Mouse (Mus musculus) spleen, postnatal 0 days (tissue): ENCODE measurements around the gene Cyp2g1. TPM values are rescaled to one million over a fixed set of nuclear protein-coding genes. Genes with fewer than 3 reads are reported as not detected.

Source experiments
- polyA plus RNA-seq: library from polyadenylated mRNA; unstranded; fragments of >200 nt; fragmentation: Nextera tagmentation; extraction: Ambion mirVana; gene quantifications from 2 replicates; pipeline ENCODE4 v1.2.1, GENCODE M21; 2015

The Cyp2g1 gene
- not detected in 2 replicates for polyA plus RNA-seq

GRCm38 (mm10) chr7:26808592-26808991, at the start of gene Cyp2g1:
Gene Cyp2g1, plus strand, starts transcription at chr7:26808892.

GRCm38 (mm10) chr7:26835059-26835458, 26.4 kb downstream of the Cyp2g1 start, which contains the start of gene Cyp2a5:
Gene Cyp2a5, plus strand, starts transcription at chr7:26835305.

Other genes starting within 250 kb of the Cyp2g1 start
- gene Vmn1r185, start 190.4 kb upstream of the Cyp2g1 start, polyA plus RNA-seq, result not detected in 2 replicates
- not detected in 2 replicates for gene Cyp2b23, start 122.5 kb upstream of the Cyp2g1 start, polyA plus RNA-seq
- gene Cyp2b19, start 51.8 kb upstream of the Cyp2g1 start, polyA plus RNA-seq, result not detected in 2 replicates
- not detected in 2 replicates for gene Cyp2a5, start 26.4 kb downstream of the Cyp2g1 start, polyA plus RNA-seq
- gene Cyp2a22, start 130.5 kb downstream of the Cyp2g1 start, polyA plus RNA-seq, result not detected in 2 replicates
- not detected in 2 replicates for gene Cyp2a12, start 220.2 kb downstream of the Cyp2g1 start, polyA plus RNA-seq